Mouse (Mus musculus) gastrocnemius, postnatal 10 days (tissue): ENCODE measurements at regions not wholly inside any gene's neighbourhood (a gene's known extent, or its start where the extent isn't known, plus 50 kb on each side); places are given as distances from the start of the nearest gene placed in this dataset.

Source experiments
- DNase-seq: peaks from one replicate; pipeline ENCODE4 v3.0.0; 2021; ENCODE audit warnings: mixed read lengths

DNA sequence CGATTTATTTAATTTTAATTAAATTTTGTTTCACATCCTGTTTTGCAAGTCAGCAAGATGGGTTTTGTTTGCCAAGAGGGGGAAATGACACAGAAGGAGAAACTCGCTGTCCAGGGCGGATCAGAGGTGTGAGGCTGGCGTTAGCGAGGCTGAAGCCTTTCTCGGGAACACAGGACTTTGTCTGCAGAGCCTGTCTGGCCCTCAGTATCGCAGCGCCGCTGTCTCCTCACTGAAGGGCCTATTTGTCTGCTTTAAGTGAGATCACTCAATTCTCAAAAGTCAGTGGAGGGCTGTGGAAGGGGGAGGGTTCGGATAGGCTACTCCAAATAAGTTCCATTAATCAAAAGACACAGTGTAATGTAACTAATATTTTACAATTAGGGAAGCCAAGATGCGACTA, 430.8 kb downstream of the Zfp536 start:
- DNase-seq, result no peak

DNA sequence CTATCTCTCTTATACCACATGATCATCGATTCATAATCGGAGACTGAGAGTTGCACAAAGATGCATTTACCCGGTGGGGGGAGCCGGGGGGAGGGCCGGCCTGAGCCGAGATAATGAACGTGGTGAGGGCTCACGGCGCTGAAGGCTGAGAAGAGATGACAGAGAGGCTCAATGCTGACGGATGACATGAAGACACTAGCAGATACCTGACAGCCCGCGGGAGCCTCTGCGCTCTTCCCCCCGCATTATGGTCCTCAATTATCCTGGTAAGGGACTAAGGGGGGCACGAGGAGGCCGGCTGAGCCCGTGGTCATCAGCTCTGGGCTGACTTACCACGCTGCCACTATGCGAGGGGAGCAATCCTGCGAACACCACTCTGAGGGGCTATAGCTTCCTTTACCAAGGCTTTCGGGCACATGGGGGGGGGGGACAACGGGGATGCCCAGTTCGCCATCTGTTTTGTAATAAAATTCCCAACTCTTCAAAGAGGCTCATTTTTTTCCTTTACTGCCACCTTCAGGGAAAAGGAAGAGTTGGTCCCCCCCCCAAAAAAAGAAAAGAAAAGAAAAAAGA, 430.3 kb downstream of the Zfp536 start:
- no peak for DNase-seq

DNA sequence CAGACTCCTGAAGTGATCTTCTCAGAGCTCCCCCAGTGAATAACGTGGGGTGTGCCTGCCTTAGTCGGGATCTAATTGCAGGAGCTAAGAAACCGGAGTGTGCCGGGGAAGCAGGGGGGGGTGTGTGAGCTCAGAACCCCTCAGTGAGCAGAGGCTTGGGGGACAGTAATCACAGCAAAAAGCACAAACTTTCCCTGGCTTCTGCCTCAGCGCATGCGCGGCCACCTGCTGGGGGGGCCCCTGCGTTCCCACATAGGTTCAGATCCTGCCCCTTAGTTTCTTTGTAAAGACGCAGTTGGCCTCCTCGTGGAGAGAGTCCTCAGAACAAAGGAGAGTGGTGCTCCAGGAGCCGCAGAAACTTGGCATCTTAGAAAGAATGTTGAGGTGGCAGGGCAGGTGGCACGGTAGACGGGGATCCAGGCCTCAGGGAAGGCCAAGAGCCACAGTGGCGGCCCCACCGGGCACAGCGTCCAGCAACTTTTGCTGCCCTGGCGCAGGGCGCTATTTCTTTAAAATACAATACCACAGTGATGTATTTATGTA, 429.7 kb downstream of the Zfp536 start:
- DNase-seq, result no peak

DNA sequence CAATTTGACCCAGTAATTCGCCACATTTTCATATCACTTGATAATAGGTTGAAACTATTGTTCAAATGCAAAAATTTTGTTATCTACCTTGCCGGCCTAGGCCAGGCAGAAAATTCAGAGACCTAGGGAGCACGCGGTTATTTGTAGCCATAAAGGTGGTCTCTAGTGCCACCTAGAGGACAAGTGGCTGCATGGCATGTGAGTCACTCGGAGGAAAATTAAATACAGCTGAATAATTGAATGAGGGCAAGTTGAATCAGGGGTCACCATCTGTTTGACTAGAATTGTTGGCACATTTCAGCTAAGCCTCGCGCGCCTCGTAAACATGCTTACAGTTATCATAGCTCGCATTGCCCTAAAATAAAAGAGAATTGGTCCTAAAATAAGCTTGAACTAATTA, 427.4 kb downstream of the Zfp536 start:
- peak; percentile 66 for DNase-seq

DNA sequence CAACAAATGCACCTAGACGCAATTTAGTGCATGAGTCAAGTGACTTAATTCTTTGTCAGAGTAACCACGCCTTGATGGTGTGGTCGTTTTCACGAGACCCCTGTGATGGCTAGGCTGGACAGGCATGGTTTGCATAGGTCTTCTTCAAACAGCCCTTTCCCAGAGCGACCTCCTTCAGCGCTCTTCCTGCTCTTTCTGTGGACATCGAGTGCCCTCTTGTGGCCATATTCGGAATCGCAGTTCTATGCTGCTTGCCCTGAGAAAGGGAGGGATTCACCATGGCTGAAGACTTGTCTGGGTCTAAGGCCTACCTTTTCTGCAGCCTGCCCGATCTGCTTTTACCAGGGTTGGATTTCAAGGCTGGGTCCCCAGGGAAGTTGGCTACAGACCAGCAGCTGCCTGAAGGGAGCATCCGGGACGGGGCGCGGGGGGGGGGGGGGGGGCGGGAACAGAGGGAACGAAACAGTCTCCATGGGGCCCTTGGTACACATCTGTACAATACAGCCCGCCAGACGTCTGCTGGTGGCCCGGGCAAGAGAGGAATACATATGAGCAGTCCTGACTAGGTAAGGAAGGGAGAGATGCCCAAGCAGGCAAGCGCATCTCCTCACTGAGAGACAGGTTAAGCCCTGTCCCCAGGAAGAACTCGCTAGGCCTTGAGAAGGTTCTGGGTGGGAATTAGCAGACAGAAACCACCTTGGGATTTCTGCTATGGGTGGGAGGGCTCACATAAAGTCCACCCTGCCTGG, 415.6 kb downstream of the Zfp536 start:
- DNase-seq, result peak; percentile 91

DNA sequence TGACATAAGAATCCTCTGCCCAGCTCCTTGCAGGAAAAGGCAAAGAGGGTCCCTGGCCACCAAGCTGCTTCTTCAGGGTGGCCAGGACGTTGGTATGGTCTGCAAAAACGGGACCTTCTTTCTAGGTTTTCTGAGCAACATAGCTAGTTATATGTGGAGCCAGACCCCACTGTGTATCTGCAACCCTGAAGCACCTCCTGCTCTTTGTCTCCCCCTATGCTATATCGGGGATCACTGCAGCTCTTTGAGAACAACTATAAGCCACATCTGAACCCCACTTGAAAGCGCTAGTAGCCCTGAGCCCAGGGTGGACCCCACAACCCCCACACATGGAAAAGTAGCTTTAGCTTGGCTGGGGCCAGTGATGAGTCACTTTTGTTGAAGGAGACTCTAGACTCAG, 414.9 kb downstream of the Zfp536 start:
- no peak for DNase-seq

DNA sequence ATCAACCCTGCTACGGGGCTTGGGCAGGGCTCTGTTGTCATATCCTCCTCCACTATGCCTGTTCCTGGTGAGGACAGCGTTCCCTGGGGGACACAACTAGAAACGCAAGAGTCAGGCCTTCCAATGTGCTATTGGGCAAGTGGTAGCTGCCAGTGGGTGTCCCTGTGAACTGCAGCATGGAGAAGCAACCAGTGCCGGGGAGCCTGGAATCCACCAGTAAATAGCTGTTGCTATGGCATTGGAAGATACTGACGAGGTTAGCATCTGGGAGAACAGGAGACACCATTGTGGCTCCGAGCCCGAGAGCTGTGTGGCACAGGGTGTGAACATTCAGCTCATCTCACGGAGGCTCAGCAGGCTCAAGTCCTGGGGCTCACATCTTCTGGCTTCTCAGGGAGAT, 414.0 kb downstream of the Zfp536 start:
- no peak for DNase-seq

DNA sequence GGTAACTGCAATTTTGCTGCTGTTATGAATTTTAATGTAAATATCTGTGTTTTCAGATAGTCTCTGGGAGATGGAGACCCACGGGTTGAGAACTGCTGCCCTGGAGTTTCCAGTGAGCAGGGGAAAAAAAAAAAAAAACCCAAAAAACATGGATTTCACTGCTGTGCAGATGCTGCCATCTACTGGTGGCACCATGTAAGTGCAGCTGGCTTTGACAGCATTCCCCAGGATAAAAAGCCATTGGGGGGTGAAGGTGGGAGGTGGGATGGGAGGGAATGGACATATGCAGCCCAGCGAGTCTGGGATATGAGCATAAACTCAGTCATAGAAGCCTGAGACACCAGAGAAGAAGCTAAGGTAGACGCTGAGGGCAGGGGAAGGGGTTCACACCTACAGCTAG, 413.3 kb downstream of the Zfp536 start:
- no peak for DNase-seq

DNA sequence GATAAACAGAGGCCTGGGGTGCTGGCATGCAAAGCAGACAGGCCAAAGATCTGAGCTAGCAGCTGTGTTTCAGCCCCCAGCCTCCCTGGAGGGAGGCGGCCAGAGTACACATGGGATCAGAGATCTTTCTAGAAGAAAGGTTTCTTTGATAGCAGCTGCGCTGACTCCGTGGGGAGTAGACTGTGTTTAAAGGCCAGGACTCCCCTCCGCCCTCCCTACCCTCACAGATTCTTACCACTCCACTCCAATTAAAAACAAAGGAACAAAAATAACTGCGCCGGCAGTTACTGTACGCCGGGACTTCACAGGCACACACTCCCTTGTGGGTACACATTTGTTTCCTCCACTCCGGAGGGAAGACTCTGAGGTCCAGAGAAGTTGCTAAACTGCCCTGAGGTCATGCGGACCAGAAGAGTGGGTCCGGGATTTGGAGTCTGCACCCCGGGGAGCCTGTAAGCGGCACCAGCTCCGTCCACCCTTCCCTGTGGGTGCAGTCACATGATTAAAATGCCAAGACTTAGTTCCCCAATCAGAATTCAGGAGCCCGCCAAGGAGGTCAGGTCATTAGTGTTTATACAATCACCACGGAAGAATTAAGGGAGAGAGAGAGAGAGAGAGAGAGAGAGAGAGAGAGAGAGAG, 411.5 kb downstream of the Zfp536 start:
- DNase-seq, result no peak

DNA sequence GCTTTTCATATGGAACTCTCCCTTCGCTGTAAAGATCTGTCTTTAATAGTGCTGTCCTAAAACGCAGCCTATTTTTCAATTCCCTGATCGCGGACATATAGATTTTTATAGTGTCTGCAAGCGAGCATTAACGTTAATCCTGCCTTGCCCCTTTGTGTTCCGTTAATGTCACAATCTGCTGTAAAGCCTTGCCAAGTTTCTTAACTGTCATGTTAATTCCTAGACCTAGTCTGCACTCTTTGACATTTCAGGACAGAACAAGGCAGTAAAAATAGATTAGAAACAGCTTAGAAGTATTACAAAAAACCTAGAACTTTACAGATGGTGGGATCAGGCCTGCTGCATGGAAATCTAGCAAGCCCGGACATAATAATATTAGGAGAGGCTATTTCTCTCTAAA, 410.6 kb downstream of the Zfp536 start:
- DNase-seq, result no peak

DNA sequence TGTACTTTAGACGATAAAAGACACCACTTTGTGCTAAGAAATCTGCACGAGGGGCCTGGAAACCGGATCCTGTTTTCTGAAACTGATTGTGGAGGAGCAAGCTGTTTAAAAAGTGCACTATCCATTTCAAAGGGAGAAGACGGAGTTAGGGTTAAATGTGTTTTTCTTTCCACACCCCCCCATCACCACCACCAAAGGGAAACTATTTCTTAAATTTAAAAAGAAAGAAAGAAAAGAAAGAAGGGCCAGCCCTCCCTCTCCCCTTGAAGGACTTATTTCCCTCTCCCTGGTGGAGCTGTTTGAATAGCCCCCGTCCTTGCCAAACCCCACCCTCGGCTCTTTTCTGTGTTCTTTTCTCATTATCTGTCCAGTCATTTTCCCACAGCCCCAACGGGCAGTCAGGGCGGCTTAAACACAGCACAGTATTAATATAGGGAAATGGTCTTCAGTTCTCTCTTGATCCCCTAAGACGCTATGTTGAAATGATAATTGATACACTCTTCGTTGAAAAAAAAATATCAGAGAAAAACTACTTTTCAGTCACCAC, 409.7 kb downstream of the Zfp536 start:
- no peak for DNase-seq

DNA sequence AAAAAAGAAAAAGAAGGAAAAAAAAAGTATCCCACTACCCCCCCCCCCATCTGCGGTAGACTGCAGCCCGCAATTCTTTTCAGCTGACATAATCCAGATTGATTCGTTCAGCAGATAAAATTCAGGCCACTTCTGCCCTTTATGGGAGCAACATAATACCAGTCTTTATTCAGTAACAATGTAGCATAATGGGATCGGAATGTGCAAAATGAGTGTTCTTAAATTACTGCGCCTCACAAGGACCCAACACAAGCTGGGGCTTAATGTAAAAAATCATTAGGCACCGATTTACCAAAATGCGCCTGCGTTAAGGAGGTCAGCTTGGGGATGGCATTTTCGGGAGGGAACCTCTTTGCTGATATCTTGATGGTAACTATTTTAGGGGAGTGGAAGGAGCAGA, 409.2 kb downstream of the Zfp536 start:
- no peak for DNase-seq

DNA sequence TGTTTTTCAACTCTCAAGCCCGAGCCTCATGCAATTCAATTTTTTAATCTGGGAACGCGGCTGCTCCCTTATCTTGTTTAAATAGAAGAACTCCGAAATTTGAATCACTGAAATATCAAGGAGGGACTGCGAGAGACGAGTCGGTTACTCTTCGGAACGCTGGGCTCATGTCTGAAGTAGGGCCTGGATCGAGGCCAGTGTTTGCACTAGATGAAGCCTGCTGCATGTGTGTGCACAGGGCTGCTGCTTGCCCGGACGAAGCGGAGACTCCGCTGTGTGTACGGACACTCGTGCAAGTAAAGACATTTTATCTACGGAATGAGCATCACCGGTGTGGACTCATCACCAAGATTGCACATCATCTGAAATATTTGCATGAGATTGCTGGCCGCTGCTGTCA, 407.4 kb downstream of the Zfp536 start:
- DNase-seq, result no peak

DNA sequence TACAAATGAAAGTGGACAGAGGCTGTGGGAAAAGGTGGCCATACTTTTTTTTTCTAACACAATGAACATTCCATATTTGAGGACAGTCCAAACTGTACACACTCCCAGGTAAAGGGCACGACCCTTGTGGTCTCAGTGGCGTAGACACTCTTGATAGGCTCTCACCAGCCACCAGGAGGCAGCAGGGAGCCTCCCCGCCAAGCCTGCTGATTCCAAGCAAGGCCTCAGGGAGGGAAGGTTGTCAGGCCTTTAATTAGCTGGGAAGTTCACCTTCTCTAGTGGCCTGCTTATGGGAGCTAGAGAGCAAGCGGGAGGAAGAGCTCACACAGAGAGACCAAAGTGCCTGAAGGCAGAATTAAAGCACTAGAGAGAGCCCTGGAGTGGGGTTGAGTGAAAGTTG, 403.7 kb downstream of the Zfp536 start:
- peak; percentile 31 for DNase-seq

DNA sequence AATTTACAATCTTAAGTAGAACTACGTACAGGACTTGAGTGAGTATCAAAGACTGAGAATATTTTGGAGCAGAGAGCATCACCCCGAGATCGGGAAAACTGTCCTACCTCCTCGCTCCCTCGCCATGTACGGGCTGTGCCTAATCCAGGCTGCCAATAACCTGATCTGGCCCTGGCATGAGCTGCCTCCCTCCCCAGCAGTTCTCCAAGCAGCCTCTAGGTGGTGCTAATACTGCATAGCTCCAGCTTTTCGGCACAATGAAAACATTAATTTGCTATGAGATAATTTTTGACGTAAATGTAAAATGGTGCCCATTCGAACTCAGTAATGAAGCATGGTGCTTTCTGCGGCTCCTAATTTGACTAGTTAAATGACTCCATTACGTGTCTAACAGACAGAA, 399.6 kb downstream of the Zfp536 start:
- peak; percentile 76 for DNase-seq

DNA sequence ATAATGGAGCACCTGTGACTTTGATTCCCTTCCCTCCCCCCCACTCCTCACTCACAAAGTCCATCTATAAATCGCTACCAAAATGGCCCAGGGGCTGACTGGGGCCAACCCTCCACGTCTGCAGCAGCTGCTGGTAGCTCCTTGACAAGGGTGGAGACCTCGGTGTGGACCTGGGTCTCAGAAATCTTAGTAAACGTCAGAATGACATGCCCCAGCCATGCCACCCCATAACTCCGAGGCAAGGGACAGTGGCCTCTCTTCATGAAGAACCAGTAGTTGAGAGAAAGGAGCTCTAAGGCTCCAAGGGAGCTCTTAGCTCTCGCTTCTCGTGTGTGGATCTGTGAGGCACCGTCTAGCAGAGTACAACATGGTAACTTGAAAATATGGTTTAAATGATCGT, 398.4 kb downstream of the Zfp536 start:
- DNase-seq, result no peak

DNA sequence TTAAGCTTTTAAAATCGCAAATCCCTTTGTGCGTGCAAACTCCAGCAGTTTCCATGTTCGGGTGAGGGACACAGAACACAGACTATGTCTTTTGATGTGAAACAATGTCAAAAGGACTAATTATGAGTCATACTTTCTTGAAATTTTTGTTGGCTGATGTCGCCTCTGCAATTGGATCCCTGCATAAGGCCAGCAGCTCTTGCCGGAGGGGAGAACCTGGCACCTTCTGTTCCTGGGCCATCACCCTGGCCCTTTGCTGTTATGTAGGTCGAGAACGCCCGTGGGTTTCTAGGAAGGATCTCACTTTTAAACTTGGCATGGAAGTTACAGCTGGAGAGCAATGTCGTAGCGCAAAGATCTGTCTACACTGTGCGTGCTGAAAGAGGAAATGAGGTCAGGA, 397.9 kb downstream of the Zfp536 start:
- no peak for DNase-seq

DNA sequence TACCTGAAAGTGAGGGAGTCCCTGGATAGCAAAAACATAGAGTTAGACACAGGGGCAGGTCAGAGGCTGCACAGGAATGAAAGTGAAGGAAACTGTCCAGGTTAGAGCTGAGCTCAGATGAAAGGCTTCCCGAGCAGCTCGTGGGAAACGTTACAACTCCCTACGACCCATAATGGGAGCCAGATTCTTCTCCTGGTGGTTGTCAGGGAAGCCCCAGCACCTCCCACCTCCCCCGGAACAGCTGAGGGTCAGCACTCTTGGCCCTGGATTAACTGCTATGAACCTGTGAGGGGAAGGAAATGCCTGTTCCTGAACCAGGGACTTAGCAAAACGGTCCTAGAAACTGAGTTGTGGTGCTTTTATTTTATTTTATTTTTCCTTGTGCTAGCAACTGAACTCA, 397.2 kb downstream of the Zfp536 start:
- DNase-seq, result no peak

DNA sequence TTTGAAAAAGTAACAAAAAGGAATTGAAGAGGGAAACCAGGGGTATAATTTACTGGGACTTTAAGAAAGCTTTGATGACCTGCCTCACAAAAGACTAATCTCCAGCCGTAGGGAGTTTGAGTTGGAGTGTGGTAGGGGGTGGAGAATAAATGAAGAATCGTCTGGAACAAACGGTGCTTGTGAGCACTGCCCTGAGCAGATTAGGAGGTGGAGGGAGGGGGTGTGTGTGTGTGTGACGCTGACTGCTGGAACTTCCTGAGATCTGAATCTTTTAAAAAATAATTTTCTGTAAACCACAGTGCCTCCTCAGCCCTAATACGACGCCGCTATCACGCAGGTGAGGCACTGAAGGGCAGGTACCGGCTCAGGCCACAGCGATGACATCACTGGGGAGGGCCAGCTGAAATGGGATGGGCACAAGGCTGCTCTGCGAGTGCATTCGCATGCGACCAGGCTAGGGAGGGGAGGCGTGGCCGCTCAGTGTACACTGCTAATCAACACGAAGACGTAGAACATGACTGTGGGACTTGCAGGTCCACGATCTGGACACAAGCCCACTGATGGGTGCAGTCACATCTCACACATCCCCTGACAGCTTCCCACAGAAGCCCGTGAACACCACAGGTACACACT, 395.4 kb downstream of the Zfp536 start:
- no peak for DNase-seq

DNA sequence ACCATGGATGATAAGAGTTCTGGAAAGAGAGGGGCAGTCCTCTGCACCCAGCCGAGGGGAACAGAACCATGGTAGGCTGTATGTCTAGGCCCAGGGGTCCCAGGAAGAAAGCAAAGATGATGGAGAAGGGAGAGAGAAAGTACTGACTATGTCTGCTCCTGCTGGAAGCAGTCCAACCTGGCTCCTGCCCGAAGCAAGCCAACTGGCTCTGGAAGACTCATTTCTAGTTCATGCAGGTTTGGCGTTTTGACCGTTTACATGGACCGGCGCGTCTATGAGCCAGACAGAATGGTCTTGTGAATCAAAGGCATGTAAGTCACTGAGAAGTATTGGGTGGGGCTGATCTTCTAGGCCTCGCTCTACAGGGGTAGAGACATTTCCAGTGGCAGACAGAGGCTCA, 385.6 kb downstream of the Zfp536 start:
- DNase-seq, result no peak

DNA sequence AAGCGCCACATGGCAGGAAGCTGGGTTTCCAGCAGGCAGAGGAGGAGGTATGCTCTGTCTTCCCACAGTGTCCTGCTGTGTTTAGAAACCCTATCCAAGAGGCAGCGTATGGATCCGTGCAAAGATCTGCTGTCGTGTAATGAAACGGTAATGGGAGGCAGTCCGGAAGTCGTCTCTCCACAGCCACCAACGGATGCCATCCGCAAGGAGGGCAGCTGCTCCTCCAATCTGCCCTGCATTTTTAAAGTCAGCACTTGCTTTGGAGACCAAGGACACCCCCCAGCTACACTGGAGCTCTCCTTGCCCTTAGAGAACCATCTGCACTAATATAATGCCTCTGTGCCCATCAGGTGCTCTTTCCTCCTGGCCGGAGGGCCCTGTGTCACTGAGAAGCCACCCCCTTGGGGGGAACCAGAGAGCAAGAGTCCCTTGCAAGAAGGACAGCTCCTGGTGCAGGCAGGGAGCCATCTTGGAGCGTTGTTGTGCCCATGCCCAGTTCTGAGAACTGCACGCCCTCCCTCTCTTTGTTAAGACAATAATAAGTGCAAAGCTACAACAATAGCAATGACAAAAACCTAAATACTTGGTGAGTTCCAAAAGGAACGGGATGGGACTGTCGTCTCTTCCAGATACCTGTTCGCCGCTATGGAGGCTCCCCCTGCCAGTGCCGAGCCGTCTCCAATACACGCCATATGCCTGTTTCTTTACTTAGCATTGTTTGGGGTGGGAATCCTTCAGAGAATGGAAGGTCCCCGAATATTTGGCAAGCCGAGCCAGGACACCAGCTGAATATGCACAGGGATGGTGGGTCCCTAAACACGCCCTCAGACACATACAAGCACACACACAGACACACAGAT, 384.4 kb downstream of the Zfp536 start:
- DNase-seq, result no peak

DNA sequence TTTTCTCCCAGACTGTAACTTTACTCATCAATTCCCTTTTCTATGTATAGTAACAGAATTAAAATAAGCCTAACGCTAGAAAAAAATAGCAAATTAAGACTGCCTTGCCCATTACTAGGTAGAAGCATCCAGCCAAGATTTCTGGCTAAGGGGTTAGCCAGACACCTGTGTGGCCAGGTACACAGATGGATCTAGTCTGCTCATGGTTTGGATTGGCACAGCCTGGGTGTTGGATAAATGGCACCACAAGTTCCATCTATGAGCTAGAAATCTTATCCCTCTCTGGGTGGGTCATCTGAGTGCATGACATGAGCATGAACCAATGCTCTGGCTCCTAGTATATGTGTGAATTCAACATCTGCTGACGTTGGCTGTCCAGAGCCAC, 383.7 kb downstream of the Zfp536 start:
- DNase-seq, result no peak
